Mouse (Mus musculus): Measurements from ENCODE around the gene Cckbr. TPM values are rescaled to one million over a fixed set of nuclear protein-coding genes. Genes with fewer than 3 reads are reported as not detected.

Gene Cckbr
- total RNA-seq (2021), result not detected
- not detected in 2 replicates for polyA plus RNA-seq (2012; rRNA removed)
- long read RNA-seq, result 0 reads

DNA sequence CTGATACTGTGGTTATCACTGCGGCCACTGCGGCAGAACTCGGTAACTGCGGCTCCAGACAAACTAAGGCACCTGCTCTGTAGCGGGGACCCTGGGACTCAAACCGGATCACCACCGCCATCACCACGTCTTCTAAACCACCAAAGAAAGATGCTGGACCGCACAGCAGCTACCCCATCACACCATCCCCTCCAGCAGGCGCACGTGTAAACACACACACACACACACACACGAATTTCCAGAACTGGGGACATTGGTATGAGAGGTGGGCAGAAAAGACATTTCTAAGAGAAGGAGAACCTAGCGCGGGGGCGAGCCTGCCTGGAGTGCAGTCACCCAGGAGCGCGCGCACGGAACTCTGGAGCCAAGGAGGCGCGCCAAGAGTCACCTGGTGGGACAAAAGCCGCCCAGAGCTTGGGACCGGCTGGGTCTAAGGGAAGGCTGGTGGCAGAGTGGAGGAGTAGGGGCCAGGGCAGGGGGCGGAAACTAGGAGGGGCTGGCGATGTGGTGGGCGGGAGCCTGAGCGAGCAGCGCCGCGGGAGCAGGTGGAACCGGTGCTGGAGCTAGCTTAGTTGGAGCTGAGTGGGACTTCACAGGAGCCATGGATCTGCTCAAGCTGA is at the start of gene Cckbr:
TSS of gene Cckbr (plus strand) at position 308 of the 620 bp plus-strand sequence.
- Histone ChIP-seq H3K79me2 (replicated peaks; ENCODE audit: control insufficient read depth, insufficient read depth, low read length) (no peaks in the 10 kb centered on the region), H3K4me3 (no peak within 1 kb of the TSS), H3K27me3 (ENCODE audit: control insufficient read depth, insufficient read depth, low read length) (peaks cover 15% of the 10 kb centered on the region), H3K9ac (ENCODE audit: low read depth, low read length) (no peak within 1 kb of the TSS), H3K4me1 (ENCODE audit: control insufficient read depth, insufficient read depth, low read length) (no peaks in the 10 kb centered on the region), H3K36me3 (ENCODE audit: control insufficient read depth, insufficient read depth, low read length) (no peaks in the 10 kb centered on the region), H3K27ac (no peak within 1 kb of the TSS)
- no peak for DNase-seq
- no peak for TF ChIP-seq CTCF (IDR thresholded peaks at IDR 0.05)
- no peak for TF ChIP-seq POLR2A (IDR thresholded peaks at IDR 0.05; ENCODE audit: insufficient read depth, low read depth, low read length)
- TF ChIP-seq EP300 (IDR thresholded peaks at IDR 0.05; ENCODE audit: insufficient read depth, low read depth, low read length), result no peak
- WGBS, result 2% methylated on average over 31 of the region's 31 CpGs
- intact Hi-C loops (cut with DNase I), result no loop called here

DNA sequence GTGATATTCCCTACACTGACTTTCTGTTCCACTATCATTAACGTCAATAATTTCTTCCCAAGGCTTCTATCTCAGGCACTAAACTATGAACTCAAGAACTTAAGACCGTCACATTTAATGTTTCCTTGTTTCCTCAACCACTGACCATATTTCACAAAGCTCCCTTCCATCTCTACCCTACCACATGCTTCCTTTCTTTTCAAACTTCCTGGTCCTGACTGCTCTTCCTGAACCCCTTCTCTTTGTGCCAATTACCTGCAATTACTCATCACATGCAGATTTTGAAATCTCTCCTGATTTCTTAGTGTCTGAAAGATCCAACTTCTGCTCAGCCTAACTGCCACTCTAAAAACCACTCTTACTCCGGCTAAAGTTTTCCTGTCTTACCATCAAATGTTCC is 45.2 kb upstream of the Cckbr start:
- H3K27ac ChIP-seq, result no peak overlapping the region
- DNase-seq, result no peak
- WGBS, result 95% methylated on average over 3 of the region's 3 CpGs
- intact Hi-C loops (cut with DNase I), result no loop called here
- peaks cover 4% of the 10 kb centered on the region; the same call in 1 of the 2 replicates for H3K36me3 ChIP-seq (ENCODE audit: control insufficient read depth, insufficient read depth, low read length)
- no peaks in the 10 kb centered on the region for H3K4me1 ChIP-seq (ENCODE audit: control insufficient read depth, insufficient read depth, low read length)
- TF ChIP-seq EP300 (IDR thresholded peaks at IDR 0.05; ENCODE audit: insufficient read depth, low read depth, low read length) (no peak), CTCF (IDR thresholded peaks at IDR 0.05) (no peak), POLR2A (IDR thresholded peaks at IDR 0.05; ENCODE audit: insufficient read depth, low read depth, low read length) (no peak)
- H3K79me2 ChIP-seq (replicated peaks; ENCODE audit: control insufficient read depth, insufficient read depth, low read length), result 0 out of 2 replicates have a peak, but pooled peaks cover 1% of the 10 kb centered on the region
- no peak overlapping the region for H3K9ac ChIP-seq (ENCODE audit: low read depth, low read length)
- H3K4me3 ChIP-seq, result no peak overlapping the region
- no peaks in the 10 kb centered on the region for H3K27me3 ChIP-seq (ENCODE audit: control insufficient read depth, insufficient read depth, low read length)

DNA sequence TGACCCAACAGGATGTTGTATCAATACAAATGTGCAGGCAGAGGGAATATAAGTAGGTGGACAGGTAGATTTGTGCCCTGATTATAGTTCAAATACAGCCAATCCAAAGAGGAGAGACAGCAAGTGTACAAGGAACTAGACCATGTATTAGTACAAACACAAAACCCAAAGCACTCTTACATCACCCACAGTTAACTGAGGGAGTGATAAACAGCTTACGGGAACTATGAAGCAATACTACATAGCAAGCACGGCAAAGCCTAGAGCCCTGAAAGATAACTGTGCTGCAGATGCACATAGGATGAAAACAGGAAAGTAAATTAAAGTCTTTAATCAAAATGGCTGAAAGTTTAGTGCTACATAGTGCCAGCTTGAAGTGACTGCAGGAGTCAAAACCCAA is 37.8 kb upstream of the Cckbr start:
- intact Hi-C loops (cut with DNase I), result no loop called here
- Histone ChIP-seq H3K9ac (ENCODE audit: low read depth, low read length) (no peak overlapping the region), H3K36me3 (ENCODE audit: control insufficient read depth, insufficient read depth, low read length) (peaks cover 9% of the 10 kb centered on the region), H3K27me3 (ENCODE audit: control insufficient read depth, insufficient read depth, low read length) (no peaks in the 10 kb centered on the region), H3K79me2 (replicated peaks; ENCODE audit: control insufficient read depth, insufficient read depth, low read length) (0 out of 2 replicates have a peak, but pooled peaks cover 1% of the 10 kb centered on the region), H3K4me3 (no peak overlapping the region), H3K4me1 (ENCODE audit: control insufficient read depth, insufficient read depth, low read length) (no peaks in the 10 kb centered on the region), H3K27ac (no peak overlapping the region)
- TF ChIP-seq POLR2A (IDR thresholded peaks at IDR 0.05; ENCODE audit: insufficient read depth, low read depth, low read length) (no peak), CTCF (IDR thresholded peaks at IDR 0.05) (no peak), EP300 (IDR thresholded peaks at IDR 0.05; ENCODE audit: insufficient read depth, low read depth, low read length) (no peak)
- 96% methylated on average over 2 of the region's 2 CpGs for WGBS
- DNase-seq, result no peak

DNA sequence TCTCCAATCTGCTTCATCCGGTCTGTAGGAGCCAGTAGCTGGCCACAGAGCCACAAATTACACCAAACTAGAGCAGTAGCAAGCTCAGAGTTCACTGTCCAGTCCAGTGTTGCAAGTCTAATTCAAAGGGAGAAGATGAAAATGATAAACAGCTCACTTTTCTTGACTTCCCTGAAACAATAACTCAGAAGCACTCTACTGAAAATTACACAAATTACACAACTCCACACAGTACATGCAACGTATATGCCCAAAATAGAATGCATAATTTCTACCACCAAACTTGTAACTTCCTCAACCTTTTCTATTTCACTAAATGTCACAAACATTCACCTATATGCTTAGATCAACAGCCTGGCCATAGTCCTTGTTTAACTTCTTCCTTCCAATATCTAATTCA is 35.3 kb upstream of the Cckbr start:
- no peak for DNase-seq
- Histone ChIP-seq H3K4me3 (no peak overlapping the region), H3K27ac (no peak overlapping the region), H3K9ac (ENCODE audit: low read depth, low read length) (no peak overlapping the region), H3K79me2 (replicated peaks; ENCODE audit: control insufficient read depth, insufficient read depth, low read length) (no peaks in the 10 kb centered on the region; the same call in 1 of the 2 replicates), H3K27me3 (ENCODE audit: control insufficient read depth, insufficient read depth, low read length) (no peaks in the 10 kb centered on the region), H3K36me3 (ENCODE audit: control insufficient read depth, insufficient read depth, low read length) (peaks cover 7% of the 10 kb centered on the region), H3K4me1 (ENCODE audit: control insufficient read depth, insufficient read depth, low read length) (no peaks in the 10 kb centered on the region)
- no peak for TF ChIP-seq EP300 (IDR thresholded peaks at IDR 0.05; ENCODE audit: insufficient read depth, low read depth, low read length)
- TF ChIP-seq CTCF (IDR thresholded peaks at IDR 0.05), result no peak
- no peak for TF ChIP-seq POLR2A (IDR thresholded peaks at IDR 0.05; ENCODE audit: insufficient read depth, low read depth, low read length)
- 86% methylated on average over 2 of the region's 2 CpGs for WGBS
- intact Hi-C loops (cut with DNase I), result no loop called here

DNA sequence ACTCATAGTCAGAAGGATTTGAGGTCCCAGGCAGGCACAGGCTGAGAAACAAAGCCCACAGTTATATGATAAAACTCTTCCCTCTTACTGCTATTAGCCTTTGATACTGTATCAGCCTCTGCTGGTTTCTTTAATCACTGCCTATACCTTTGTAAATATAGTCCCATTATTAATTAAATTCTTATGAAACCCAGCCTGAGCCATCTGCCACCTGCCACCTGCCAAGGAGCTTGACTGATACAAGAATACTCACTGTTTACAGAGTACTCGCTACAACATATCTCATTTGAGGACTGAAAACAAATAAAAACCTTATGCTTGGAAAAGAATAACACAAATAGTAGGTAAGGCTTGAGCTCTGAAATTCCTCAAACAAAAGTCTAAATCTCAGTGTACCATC is 30.9 kb upstream of the Cckbr start:
- H3K27me3 ChIP-seq (ENCODE audit: control insufficient read depth, insufficient read depth, low read length), result no peaks in the 10 kb centered on the region
- intact Hi-C loops (cut with DNase I), result loop anchor here (5.0 kb wide), 2 partner anchors 243 to 418 kb away; partner anchors contain the start of gene Mrpl17
- DNase-seq, result no peak

GRCm38 (mm10) chr7:105395131-105395820 is 30.3 kb upstream of the Cckbr start:
- peaks cover 6% of the 10 kb centered on the region for H3K36me3 ChIP-seq (ENCODE audit: control insufficient read depth, insufficient read depth, low read length)
- DNase-seq, result no peak
- H3K4me3 ChIP-seq, result no peak overlapping the region
- H3K4me1 ChIP-seq (ENCODE audit: control insufficient read depth, insufficient read depth, low read length), result no peaks in the 10 kb centered on the region; the same call in none of the 2 replicates
- H3K27ac ChIP-seq, result no peak overlapping the region
- no peak overlapping the region for H3K9ac ChIP-seq (ENCODE audit: low read depth, low read length)
- H3K27me3 ChIP-seq (ENCODE audit: control insufficient read depth, insufficient read depth, low read length), result no peaks in the 10 kb centered on the region
- no peaks in the 10 kb centered on the region; the same call in 1 of the 2 replicates for H3K79me2 ChIP-seq (replicated peaks; ENCODE audit: control insufficient read depth, insufficient read depth, low read length)
- intact Hi-C loops (cut with DNase I), result loop anchor here (5.0 kb wide), 2 partner anchors 242 to 417 kb away; partner anchors contain the start of gene Mrpl17
- TF ChIP-seq CTCF (IDR thresholded peaks at IDR 0.05) (no peak), POLR2A (IDR thresholded peaks at IDR 0.05; ENCODE audit: insufficient read depth, low read depth, low read length) (no peak), EP300 (IDR thresholded peaks at IDR 0.05; ENCODE audit: insufficient read depth, low read depth, low read length) (no peak)

More for the DNA sequence above, 30.9 kb upstream of the Cckbr start:
- Histone ChIP-seq H3K27ac (no peak overlapping the region), H3K9ac (ENCODE audit: low read depth, low read length) (no peak overlapping the region), H3K36me3 (ENCODE audit: control insufficient read depth, insufficient read depth, low read length) (peaks cover 6% of the 10 kb centered on the region), H3K4me1 (ENCODE audit: control insufficient read depth, insufficient read depth, low read length) (no peaks in the 10 kb centered on the region; the same call in none of the 2 replicates), H3K79me2 (replicated peaks; ENCODE audit: control insufficient read depth, insufficient read depth, low read length) (no peaks in the 10 kb centered on the region; the same call in 1 of the 2 replicates), H3K4me3 (no peak overlapping the region)
- 93% methylated on average over 1 of the region's 1 CpGs for WGBS
- TF ChIP-seq CTCF (IDR thresholded peaks at IDR 0.05) (no peak), POLR2A (IDR thresholded peaks at IDR 0.05; ENCODE audit: insufficient read depth, low read depth, low read length) (no peak), EP300 (IDR thresholded peaks at IDR 0.05; ENCODE audit: insufficient read depth, low read depth, low read length) (no peak)

Measured in heart, adult 2 months (tissue).